Mouse (Mus musculus) adrenal gland, postnatal 25 days (tissue): Measurements from ENCODE around the gene Spata33. TPM values are rescaled to one million over a fixed set of nuclear protein-coding genes. Genes with fewer than 3 reads are reported as not detected.
"Not testable (repeated sequence)": the region's sequence is repeated elsewhere in the genome, so short reads cannot be mapped to it uniquely, and the experiment has no call there.

ENCODE experiments used
- DNase-seq: peaks from one replicate; pipeline ENCODE4 v3.0.0; 2021; ENCODE audit warnings: mixed read lengths
- total RNA-seq: library from RNA; stranded (reverse); gene quantifications from 2 replicates; pipeline ENCODE4 v1.2.3, GENCODE M21; 2021

Spata33 gene
- total RNA-seq, 1 experiment from 2014 or later = 3.3 TPM

DNA sequence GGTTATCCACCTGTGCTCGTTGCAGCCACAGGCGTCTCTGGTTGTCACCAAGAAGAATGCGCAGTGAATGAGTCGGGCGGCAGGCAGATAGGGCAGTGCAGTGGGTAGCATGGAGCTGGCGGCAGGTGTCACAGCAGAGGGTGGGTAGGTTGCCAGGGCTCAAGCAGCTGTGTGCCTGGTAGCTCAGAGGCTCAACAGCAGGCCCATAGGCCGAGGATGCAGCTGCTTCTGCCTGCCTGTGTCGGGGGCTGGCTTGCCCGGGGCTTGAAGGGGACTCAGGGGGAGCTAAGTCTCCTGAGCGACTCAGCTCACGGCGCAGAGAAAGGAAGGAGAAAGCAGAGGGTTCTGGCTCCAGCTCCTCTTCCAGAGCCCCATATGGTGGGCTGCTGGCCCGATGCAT lies 20.7 kb downstream of the Spata33 start:
- DNase-seq = no peak

DNA sequence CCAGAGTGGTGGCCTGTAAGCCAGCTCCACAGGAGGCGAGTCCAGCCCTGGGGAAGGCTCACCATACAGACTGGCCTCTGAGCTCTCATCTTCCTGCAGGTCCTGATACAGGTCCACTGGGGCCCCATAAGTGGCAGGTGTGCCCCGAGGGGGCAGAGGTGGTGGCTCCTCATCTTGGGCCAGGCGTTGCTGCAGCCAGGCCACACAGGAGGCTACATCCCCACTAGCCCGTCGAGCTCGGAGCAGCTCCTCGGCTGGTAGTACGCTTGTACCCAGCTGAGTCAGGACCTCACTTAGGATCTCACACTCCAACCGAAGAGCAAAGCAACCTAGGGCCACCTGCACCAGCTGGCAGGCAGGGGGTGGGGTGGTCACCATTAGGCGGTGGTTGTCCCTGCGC lies 21.1 kb downstream of the Spata33 start:
- no peak for DNase-seq

DNA sequence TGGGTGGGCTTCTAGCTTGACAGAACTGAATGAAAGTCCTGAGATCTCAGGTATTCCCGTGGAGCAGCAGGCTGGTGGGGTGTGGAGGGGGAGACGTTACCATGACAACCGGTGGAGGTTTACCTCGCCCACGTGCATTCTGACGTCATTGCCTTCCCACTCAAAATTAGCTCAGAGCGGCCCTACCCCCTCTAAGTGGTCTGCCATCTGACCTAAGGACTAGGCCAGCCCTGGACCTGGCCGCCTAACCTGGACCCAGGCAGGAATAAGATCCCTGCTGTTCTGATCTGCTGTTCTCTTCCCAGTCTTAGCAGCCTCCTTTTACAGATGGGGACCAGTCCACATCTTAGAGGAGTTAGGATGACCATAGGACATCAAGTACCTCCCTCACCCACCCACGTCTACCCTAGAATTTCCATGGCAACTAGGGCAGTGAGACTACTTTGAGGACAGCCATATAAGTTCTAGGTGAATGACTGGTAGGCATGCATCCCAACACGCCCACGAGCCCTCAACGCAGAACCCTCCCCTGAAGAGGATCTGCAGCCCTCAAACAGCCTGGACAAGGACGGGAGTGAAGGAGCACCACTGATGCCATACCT lies 22.4 kb downstream of the Spata33 start:
- no peak for DNase-seq

DNA sequence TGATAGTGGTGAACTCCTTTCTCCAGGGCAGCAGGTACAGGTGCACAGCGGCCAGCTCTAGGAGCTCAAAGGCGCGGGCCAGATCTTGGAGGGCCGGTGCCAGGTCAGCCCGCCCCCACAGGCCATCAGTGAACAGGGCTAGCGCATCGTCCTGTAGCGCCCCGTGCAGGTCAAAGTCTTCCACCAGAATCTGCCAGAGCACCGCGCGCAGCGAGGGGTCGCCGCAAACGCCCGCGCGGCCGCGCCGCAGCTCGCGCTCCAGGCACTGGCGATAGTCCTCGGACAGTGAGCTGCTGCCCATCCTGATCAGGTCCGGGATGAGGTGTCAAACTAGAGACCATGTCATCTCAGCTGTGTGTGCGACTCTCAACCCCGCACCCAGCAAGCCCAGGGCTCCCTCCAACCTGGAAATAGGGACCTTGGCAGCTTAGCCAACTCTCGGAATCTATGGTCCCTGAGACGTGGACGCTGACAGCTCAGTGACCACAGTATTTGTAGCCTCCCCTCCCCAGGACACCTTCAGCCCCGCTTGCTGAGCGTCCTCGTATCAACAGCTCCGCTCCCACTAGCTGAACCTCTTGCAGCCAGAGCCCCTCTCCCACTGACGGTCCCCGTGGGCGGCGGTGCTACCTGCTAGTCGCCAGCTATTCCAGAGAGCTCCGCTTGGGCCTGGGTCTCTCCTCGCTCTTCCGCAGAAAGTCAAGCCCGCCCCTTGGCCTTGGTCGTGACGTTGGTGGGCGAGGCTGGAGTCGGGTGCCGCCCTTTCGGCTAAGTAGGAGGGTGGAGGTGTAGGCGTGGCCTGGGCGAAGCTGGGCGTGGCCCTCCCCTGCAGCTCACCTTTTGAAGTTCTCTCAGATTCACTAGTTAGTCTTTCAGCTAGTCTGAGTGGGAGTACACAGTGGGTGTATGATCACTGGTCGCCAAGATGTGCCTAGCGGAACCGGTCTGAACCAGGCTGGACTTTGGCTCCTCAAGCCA lies 23.2 kb downstream of the Spata33 start, which contains the start of gene Spata2l:
Gene Spata2l (minus strand): TSS at position 714 of the 978 bp plus-strand sequence.
- peak; percentile 91 for DNase-seq

DNA sequence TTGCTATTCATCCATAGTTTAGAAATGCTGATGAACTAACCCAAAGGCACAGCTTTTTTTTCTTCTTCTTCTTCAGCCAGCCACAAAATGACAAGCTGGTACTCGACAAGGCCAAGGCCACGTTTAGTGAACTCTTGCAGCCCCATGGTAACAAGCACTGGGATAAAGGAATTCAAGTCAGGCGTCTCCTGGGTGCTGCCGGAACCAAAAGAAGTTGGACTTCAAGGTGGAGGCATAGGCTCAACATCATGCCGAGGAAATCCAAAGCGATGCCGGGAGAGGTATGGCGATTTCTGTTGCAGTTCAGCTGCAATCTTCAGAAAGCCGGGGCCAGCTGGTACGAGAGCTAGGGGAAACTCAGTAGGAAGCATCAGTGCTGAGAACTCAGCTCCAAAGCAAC lies 26.8 kb downstream of the Spata33 start:
- no peak for DNase-seq

DNA sequence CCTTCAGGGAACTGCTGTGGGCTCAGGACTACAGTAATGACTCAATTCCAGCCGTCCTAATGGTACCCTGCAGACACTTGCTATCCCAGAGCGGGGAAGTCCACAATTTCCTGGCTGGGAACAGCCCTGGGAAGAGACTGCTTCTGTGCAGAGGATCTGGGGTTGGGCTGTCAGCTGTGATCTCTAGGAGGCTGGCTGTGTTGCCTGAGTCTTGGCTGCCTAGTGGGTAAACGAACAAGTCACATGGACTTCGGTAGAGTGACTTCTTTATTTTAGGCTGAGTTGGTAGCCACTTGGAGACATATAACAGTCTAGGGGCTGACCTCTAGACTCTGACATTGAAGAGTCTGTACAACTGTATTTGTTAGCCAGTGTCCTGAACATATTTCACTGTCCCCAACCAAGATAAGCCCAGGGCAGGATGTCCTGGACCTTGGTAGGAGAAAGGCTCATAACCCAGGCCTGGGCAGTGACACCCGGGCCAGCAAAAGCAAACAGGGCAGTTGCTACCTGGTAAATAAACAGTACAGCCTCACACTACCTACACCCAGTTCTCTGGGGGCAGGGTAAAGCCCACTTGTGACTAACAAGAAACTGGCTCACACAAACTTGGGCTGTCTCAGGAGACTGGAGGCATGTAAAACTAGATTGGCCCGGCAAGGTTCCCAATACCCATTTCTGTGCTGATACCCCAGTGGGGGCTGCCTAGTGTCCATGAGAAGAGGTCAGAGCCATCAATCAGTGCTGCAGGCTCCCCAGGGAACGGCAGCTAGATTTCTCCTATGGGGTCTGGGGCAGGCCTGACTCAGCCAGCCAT lies 29.7 kb downstream of the Spata33 start:
- no peak for DNase-seq

DNA sequence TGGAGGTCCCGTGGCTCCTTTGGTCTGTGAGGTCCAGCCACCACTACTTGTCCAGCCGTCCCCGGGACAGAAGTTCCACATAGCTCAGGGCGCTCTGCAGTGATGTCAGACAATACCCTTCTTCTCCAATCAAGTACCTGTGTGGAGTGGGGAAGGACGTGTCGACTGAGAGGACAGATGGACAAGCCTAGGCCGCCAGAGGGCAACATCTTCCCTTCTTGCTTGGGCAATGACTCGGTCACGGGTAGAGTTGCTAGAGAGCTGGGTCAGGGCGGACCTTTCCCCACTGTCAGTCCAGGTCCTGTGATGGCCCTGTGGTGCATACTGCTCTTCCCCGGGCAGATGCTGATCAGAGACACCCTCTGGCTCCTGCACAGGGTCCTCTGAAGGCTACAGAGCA lies 30.4 kb downstream of the Spata33 start:
- DNase-seq = peak; percentile 30

DNA sequence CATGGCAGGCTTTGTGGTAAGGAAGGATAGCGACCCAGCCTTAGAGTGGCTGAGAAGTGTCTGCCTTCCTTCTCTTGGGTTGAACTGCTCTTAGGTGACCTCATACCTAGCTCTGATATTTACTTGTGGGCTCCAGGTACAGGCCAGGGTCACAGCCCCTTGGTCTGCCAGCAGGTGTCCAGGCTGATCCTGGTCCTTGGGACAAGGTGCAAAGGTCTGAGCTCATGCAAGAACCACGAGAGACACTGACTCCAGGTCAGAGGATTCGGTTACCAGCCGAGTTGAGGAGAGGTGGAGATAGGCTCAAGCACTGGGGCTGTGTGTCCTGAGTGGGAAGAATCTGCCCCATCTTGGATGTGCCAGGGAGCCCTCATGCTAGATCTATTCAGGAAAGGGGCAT lies 31.8 kb downstream of the Spata33 start:
- no peak for DNase-seq

DNA sequence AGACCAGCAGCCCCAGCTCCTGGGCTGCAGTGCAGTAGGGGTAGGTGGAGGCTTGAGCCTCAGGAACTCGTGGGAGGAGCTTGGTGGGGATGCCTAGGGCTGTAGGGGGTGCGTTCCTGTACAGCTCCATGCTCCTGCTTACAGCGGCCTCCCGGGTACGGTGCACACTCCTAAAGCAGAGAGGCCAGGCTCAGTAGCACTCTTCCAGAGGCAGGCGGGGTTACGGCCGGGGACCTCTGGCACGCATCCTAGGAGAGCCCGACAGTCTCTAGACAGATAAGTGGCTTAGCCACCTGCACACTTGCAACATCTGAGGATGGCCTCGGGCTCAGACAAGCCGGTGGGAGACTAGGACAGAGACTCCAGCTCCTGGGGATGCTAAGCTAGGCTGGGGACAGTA lies 32.9 kb downstream of the Spata33 start:
- DNase-seq = no peak

DNA sequence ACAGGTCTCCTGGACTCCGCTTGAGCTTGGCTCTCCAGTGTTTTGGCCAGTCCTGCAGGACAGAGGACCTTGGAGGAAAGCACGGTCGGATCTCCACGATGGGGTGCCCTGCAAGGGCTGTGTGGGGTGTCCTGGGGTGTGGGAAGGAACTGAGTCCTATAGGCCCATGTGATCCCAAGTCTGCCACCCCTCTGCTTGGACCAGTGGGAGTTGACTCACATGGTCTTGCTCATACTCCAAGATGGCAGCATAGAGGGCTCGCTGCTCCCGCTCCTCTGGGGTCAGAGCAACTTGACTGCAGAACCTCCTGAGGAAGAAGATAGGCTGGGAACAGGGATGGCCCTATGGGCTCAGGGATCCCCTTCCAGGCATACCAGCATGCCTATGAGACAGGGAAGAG lies 35.1 kb downstream of the Spata33 start:
- DNase-seq = no peak

DNA sequence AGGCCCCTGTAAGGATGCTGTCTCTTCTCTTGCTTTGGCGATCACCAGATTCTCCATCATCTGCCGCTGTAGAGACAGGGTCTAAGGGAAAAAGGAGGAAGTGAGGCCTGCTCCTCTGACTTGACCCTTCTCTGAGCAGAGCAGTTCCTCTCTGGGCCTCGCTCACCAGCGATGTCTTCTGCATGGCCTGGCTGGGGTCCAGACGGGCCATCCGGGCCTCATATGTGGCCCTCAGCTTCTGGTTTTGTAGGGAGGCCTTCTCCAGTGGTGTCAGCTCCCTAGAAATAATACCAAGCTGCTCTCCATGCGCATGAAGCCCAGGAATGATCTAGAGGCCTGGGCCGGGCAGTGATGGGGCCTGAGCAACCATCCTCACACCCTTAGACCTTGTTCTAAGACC lies 36.0 kb downstream of the Spata33 start:
- no peak for DNase-seq

DNA sequence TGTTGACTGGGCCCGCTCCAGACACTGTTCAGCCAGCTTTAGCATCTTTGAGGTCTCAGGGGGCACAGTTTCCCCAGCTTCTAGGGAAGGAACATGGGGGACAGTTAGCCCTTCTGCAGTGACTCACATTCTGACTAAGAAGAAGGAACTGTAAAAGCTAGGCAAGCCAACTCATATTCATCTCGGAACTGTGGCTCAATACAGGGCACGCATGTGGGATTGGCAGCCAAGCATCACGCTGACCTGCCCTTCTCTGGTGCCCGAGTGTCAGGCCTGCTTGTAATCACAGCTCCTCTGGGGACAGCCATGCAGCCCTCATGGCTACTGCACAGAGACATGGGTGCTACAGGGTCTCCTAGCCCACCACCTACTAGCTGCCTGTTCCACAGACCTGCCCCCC lies 38.3 kb downstream of the Spata33 start:
- DNase-seq = no peak

DNA sequence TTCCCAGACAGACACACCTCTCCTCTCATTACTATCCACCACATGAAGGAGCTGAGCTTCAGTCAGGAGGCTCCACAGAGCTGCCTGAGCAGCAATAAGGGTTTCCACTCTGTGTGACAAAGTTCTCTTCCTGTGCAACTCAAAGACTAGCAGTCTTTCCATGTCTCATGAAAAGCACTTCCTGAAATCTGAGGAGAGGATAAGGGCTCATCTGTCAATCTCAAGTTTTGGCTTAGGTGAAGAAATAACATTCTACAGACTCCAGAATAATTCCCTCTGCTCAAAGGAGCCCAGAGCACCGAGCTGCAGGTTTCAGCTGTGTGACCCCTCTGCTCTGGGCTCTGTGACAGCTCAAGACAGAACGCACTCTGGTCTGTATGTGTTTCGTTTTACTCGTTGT lies 40.3 kb downstream of the Spata33 start:
- DNase-seq = no peak

DNA sequence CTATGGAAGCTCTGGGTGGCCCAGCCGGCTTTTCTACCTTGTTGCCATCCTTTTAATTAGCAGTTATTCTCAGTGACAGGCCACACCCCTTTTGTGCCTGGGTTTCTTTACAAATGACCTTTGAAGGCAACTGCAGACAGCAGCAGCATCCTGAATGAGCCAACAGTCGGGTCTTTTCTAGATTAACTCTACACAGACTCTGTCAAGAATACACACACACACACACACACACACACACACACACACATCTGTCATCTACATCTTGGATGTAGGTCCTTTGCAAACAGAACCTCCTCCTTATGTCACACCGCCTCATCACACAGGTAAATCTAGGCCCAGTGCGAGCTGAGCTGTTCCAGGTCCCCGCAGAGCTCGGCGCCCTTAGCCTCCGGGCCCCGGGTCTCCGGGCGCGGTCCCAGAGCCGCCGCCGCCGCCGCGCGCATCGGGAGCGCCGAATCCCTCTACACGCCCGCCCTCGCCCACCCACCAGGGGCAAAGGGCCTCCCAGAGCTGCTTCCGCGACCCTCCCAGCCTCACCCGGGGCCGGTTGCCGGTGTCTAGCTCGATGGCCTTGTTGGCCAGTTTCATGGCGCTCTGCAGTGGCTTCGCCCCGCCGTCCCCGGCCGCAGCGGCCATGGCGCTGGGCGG lies 40.9 kb downstream of the Spata33 start:
- DNase-seq = no peak

DNA sequence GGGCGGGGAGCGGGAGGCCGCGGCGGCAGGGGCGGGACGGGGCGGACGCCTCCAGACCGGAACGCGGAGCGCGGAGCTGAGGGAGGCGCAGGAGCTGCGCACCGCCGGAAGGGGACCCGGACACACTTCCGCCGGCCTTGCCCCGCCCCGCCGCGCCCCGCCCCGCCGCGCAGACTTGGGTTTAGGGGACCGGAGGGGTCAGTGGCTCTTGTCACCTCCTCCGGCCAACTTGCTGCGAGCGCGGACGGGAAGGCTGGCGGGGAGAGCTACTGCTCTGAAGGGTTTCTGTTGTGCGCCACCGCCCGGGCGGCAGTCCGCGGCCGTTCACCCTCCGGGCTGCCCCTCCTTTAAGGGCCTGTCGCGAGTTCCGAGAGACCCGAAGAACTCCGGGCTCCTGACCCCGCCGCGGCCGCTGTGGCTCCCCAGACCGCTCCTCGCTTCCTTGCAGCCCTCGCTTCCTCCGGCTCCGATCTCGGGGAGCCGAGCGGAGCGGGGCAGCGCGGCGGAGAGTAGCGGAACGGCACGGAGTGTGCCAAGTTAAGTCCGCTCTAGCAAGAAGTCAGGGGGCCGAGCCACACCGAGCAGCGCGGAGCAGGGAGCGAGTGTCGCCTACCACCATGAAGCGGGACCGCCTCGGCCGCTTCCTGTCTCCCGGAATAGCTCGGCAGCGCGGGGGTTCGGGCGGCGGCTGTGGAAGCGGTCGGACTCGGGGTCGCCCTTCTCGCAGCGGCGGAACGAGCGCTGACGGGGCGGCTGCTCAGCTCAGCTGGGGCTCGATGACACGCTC lies 41.7 kb downstream of the Spata33 start, which contains the start of the genes Zfp276 and Vps9d1:
Gene Zfp276 (plus strand): TSS at position 97 of the 787 bp plus-strand sequence.
Gene Vps9d1 (minus strand): TSS at position 250 of the 787 bp plus-strand sequence.
- peak; percentile 92 for DNase-seq

DNA sequence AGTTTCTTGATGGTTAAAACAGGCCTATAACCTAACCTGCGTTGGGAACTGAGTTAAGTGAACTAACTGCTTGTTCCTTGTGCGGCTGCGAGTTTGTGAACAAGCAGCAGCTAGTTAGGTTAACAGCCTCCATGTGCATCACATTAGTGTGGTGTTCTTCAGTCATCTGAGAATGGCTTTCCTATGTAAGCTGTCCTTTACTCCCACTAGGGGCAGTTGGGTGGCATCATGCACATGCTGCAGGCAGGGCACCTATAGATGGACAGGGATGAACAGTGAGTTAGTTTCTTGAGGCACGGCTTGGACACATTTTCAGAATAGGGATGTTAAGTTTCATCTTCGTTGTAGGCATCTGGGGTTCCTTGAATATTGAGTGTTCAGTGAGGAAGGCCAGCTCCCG lies 42.5 kb downstream of the Spata33 start:
- DNase-seq = no peak

DNA sequence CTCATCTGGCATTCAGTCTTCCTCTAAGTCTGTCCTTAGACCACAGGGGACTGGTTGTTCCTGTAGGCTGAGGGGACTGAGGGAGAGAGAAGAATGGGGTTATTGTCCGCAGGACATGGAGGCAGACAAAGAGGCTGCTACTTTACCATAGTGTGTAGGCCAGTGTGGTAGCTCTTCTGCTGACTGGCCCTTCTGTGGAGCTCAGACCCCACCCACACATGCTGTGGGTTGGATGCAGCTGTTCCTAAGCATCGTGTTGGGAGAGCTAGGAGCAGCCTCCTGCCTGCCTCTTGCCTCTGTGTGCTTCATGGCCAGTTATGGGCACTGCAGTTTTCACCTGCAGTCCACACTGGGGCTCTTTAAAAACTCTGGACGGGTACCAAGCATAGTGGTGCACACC lies 44.5 kb downstream of the Spata33 start:
- no peak for DNase-seq

DNA sequence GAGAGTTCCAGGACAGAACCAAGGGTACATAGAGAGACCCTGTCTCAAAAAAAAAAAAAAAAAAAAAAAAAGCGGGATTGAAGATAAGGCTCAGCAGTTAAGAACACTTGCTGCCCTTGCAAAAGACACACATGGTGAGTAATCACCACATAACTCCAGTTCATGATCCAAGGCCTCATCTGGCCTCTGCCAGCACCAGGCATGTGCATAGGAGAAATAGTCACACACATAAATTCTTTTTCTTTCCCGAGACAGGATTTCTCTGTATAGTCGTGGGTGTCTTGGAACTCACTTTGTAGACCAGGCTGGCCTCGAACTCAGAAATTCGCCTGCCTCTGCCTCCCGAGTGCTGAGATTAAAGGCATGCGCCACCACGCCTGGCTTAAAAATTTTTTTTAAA lies 45.0 kb downstream of the Spata33 start:
- not testable (repeated sequence) for DNase-seq

DNA sequence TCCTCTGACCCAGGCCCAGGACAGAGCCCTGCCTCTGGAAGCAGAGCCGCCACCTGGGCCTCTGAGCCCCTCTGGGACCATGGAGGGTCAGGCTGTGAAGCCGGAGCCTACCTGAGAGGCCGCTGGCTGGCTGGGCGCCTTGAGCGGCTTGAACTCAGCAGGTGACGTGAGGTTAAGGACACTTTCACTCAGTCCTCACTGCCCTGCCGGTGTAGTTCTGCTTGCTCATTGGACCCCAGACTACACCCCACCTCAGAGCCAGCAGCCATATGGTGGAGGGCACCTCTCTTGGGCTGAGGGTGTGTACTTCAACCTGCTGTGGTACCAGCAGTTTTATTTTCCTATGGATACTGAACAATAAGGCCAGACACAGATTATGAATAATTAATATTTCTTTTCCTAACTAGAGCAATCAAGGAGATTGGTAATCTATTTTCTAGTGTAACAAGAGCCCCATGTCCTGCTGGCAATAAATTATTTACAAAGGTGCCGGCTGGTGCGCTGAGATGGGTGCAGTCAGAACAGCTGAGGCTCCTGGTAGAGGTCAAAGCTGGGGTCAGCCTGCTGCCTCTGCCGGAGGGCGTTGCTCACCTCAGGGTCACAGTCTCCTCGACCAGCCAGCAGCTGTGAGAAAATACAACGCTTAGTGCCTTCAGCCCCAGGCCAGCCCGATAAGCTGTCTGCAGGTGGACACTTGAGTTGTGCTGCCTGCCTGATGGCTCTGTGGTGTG lies 55.5 kb downstream of the Spata33 start:
- no peak for DNase-seq

DNA sequence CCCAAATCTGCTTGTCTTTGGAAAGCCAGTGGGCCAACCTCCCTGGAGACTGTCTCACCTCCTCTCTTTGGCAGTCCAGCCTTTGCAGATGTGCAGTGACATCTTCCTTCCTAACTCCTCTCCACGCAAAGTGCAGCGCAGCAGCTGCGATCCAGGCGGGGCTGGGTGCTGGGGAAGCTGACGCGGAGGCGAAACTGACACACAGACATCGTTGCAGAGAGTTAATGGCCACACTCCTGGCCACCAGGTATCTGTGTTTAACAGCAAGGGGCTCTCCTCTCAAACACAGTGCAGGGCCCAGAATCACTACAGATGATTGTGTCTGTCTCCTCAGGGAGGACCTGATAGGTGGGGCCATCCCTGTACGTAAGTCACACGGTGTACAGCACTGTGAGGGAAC lies 58.5 kb downstream of the Spata33 start:
- no peak for DNase-seq
